Mouse (Mus musculus) heart, adult 18-20 months (tissue): ENCODE measurements around the gene Sbf1. TPM values are rescaled to one million over a fixed set of nuclear protein-coding genes. Genes with fewer than 3 reads are reported as not detected.

Experiments used
- DNase-seq, 2 experiments: peaks; one replicate each; pipeline ENCODE4 v3.0.0; 2021 to 2022; ENCODE audit warnings: mixed read lengths in 1 of 2
- long read RNA-seq, 2 experiments: library from polyadenylated mRNA; stranded (forward); transcript quantifications; one replicate each; pipeline ENCODE4 v2.0.0; 2021
- total RNA-seq, 2 experiments: library from RNA; stranded (reverse); gene quantifications; 2 replicates each; pipeline ENCODE4 v1.2.3; 2021

The Sbf1 gene
- total RNA-seq, result 10 to 100 TPM; 57.6 to 57.8 TPM
- long read RNA-seq, experiment 1, full-length matches to known transcripts, result 15 of 28 reads
- long read RNA-seq, experiment 1, partial matches to known transcripts, result 2 of 28 reads
- long read RNA-seq, experiment 1, other reads (novel, unspliced or antisense), result 11 of 28 reads
- long read RNA-seq, experiment 2, full-length matches to known transcripts, result 7 of 18 reads
- long read RNA-seq, experiment 2, partial matches to known transcripts, result 8 of 18 reads
- long read RNA-seq, experiment 2, other reads (novel, unspliced or antisense), result 3 of 18 reads

GRCm38 (mm10) chr15:89315190-89315731, at the start of gene Sbf1:
Gene Sbf1 (minus strand): TSS chr15:89315311.
- peak; percentile 99 for DNase-seq

- no peak for DNase-seq
Measured at GRCm38 (mm10) chr15:89363051-89363450, 47.9 kb upstream of the Sbf1 start.

- no peak for DNase-seq
Measured at GRCm38 (mm10) chr15:89358784-89359183, 43.7 kb upstream of the Sbf1 start.

GRCm38 (mm10) chr15:89356372-89356771, 41.3 kb upstream of the Sbf1 start:
- DNase-seq, result peak; percentile 42 to 43

- peak; percentile 96 to 99 for DNase-seq
Measured at GRCm38 (mm10) chr15:89355241-89356187, 40.4 kb upstream of the Sbf1 start, which contains the start of the genes Lmf2 and Ncaph2. Gene Lmf2 (minus strand): TSS chr15:89355659. Gene Ncaph2 (plus strand): TSS chr15:89355719.

- DNase-seq, result no peak
Measured at GRCm38 (mm10) chr15:89354455-89354854, 39.3 kb upstream of the Sbf1 start.

- no peak for DNase-seq
Measured at GRCm38 (mm10) chr15:89353837-89354236, 38.7 kb upstream of the Sbf1 start.

GRCm38 (mm10) chr15:89352795-89353194, 37.7 kb upstream of the Sbf1 start:
- no peak for DNase-seq

GRCm38 (mm10) chr15:89352054-89352453, 36.9 kb upstream of the Sbf1 start:
- DNase-seq, result no peak

GRCm38 (mm10) chr15:89351302-89351701, 36.2 kb upstream of the Sbf1 start:
- no peak for DNase-seq

- DNase-seq, result peak; percentile 36 to 38
Measured at GRCm38 (mm10) chr15:89350447-89350846, 35.3 kb upstream of the Sbf1 start.

GRCm38 (mm10) chr15:89343325-89343724, 28.2 kb upstream of the Sbf1 start:
- no peak for DNase-seq

GRCm38 (mm10) chr15:89341678-89342077, 26.6 kb upstream of the Sbf1 start:
- no peak for DNase-seq

- DNase-seq, result no peak
Measured at GRCm38 (mm10) chr15:89340136-89340535, 25.0 kb upstream of the Sbf1 start.

- DNase-seq, result no peak
Measured at GRCm38 (mm10) chr15:89339696-89340095, 24.6 kb upstream of the Sbf1 start.

GRCm38 (mm10) chr15:89336422-89336821, 21.3 kb upstream of the Sbf1 start:
- no peak for DNase-seq

GRCm38 (mm10) chr15:89334774-89335537, 19.8 kb upstream of the Sbf1 start:
- no peak for DNase-seq

GRCm38 (mm10) chr15:89334271-89334670, 19.2 kb upstream of the Sbf1 start, which contains the start of gene Miox:
Gene Miox (plus strand): TSS chr15:89334398.
- no peak for DNase-seq

- DNase-seq, result no peak
Measured at GRCm38 (mm10) chr15:89326441-89326840, 11.3 kb upstream of the Sbf1 start.

GRCm38 (mm10) chr15:89323656-89324055, 8.5 kb upstream of the Sbf1 start:
- DNase-seq, result no peak

GRCm38 (mm10) chr15:89322670-89323522, 7.8 kb upstream of the Sbf1 start, which contains the start of gene Adm2:
Gene Adm2 (plus strand): TSS chr15:89322720.
- no peak for DNase-seq
